Mouse (Mus musculus) naive thymus-derived CD4-positive, alpha-beta T cell, adult 2 months (primary cell): Measurements from ENCODE around the gene Zfp691.

Source experiments
- DNase-seq: peaks from one replicate; pipeline ENCODE4 v3.0.0-alpha.2; 2011; ENCODE audit warnings: low read depth

Zfp691 gene

DNA sequence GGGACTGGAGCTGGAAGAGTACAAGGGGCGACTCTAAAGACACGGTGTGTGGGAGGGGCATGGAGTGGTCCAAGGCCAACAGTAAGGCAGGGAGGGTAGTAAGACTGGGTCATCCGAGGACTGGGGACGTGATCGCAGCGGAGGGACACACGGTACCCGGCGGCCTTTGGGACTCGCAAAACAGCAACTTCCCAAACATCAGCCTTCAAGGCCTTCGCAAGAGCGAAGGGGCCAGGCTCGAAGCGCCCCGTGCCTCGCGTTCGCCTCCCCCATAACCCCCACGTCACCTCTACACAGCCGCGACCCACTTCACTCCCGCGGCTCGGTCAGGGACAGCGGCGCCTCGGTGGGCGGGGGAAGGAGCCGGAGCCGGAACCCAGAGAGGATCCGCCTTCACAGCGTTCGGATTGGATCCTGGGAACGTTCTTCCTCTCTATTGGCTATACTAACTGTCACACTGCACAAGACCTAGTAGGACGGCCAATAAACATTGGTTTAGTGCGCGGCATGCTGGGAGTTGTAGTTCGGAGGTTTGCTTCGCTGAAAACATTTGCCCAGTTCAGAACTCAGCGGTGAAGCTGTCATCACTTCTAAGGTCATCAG is at the start of gene Zfp691:
TSS of gene Zfp691 (minus strand) at position 345 of the 603 bp plus-strand sequence.
- DNase-seq = peak; percentile 96

DNA sequence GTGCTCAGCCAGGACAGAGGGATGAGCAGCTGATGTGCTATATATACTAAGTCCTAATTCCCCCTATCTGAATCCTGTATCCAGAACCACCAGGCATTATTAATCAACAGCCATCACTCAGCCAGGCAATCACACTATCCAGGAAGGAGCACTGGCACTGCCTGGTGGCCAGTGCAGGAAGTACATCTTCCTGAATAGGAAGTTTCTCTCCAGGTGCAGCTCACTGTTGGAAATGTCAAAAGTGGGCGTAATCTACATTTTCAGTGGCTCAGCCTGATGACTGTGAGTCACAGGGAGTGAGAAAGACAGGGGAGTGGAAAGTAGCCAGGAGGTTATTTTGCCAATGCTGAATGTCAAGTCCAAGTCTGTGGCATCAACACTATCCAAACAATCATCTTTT is 49.7 kb upstream of the Zfp691 start:
- DNase-seq = peak; percentile 51

DNA sequence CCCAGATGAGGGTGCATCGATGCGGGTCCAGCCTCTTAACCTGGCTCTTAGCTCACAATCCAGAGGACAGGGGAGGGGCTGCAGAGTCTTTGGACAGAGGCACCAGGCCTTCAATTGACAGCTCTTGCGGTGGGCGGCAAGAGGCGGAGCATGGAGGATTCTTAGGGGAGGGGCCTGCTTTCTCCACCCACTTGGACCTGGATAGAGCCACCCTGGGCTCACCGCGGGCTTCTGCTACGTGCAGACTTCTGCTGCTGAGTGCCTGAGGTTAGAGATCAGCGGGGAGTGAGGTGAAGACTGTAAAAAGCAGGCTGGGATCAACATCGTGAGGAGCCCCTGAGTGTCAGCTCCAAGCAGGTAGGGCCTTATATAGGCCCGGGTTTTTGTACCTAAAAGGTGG is 44.2 kb upstream of the Zfp691 start, which contains the start of gene Tmem269:
TSS of gene Tmem269 (minus strand) at position 49 of the 400 bp plus-strand sequence.
- no peak for DNase-seq

DNA sequence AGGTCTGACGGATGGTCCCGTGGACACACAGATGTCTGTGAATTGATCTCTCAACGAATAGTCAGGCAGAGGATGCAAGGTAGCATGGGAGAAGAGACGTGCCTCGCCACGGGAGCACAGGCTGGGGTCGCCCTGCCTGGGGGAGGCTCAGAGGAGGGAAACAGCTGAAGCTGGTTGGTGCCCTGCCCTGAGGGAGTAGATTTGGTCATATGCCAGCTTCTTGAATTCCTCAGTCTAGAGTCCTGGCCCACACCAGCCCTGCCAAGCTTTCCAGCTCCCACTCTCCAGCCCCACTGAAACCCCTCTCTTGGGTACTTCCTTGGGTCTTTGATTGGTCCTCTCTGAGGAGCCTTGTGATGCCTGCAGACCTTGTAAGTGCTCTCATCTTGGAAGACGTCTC is 42.7 kb upstream of the Zfp691 start:
- no peak for DNase-seq

DNA sequence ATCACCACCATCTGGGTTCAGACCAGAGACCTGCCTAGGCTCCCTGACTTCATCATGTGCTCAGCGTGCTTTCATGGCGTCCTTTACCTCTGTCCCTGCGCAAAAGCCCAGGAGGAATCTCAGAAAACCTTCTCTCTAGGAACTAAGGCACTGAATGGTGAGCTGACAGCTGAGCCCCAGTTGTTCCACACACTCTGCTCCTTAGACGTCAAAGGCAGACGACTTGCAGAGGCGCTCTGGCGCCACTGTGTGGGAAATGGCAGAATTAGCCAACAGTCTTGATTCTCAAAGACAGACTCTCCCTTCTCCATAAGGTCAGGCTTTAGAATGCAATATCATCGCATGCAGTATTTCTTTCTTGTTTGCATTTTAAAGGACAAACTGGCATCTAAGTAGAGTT is 30.7 kb upstream of the Zfp691 start:
- DNase-seq = peak; percentile 59

DNA sequence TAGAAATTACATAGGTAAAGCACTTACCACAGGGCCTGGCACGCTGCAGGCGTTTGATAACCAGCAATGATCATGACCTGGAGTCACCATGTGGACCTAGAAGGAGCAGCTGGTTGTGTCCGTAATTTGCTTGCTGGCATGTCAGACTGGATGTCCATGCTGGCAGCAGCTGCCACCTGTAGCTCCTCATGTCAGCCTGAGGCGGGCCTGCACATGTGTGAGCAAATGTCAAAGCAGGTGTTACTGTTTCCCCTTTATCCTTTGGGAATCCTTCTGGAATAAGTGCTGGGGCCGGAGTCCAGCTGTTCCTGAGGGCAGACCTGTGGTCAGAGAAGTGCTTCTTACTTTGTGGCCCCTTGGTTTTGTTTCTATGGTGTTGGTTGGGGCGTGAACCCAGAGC is 24.1 kb upstream of the Zfp691 start:
- no peak for DNase-seq

DNA sequence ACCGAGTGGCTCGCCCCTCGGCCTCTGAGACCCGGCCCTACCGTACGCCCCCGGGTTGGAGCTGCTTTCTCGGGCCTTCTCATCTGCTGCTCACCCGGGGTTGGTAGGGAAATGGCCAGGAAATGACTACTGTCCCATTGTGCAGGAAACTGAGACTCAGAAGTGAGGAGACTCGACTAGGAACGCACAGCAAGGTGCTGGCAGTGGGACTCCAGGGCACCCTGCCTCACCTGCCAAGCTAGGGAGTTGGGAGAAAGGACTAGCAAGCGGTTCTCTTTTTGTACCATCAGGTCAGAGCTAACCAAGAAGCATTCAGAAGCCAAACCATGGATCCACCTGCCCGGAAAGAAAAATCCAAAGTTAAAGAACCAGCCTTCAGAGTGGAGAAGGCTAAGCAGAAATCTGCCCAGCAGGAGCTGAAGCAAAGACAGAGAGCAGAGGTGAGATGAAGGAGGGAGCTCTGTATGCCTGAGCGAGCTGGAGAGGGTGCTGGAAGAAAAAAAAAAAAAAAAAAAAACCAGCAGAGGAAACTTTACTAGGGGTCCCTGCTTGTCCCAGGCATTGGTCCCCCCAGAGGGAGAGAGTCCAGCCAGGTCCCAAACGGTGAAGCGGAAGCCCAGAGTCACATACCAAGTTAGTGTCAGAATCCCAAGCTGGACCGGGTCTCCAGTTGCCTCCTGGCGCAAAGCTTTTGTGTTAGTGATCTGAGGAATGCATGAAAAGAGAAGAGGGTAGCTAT is 21.8 kb upstream of the Zfp691 start:
- DNase-seq = no peak

DNA sequence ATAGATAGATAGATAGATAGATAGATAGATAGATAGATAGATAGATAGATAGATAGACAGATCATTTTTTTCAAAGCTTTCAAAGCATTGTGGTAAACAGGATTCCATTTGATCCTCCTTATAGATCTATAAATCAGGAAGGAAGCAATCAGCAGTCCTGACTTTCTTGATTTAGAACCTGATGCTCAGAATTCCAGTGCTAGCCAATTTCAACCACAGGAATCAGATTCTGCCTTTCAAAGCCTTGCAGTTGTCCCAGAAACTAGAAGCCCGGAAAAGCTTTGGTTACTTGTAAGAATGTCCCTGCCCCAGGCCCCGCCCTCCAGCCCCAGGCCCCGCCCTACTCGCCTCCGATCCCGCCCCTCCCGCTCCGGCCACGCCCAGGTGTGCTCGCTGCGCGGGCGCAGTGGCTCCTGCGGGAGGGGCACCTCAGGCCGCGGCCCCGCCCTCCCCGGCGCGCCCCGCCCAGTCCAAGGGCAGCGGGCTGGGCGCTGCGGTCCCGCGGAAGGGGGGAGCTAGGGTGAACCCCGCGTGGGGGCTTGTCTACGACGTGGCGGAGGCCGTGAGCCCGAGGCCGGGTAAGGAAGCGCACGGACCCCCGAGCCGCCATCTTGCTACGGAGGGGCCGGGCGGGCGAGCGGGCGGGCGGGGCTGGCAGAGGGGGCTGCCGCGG is 21.1 kb upstream of the Zfp691 start, which contains the start of gene Svbp:
TSS of gene Svbp (plus strand) at position 398 of the 673 bp plus-strand sequence.
- DNase-seq = peak; percentile 92

DNA sequence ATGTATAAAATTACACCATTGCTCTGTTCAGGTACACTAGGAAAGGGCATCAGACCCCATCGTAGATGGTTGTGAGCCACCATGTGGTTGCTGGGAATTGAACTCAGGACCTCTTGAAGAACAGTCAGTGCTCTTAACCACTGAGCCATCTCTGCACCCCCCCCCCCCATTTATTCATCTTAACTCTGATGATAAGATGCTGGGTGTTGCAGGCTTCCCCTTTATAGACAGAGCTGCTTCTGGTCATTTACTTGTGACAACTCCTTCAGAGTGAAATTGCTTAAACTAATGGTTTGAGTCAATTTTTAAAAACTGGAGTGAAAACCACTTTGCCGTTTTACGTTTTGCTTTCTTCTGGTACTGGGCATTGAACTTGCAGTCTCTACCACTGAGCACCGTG is 18.8 kb upstream of the Zfp691 start:
- no peak for DNase-seq

DNA sequence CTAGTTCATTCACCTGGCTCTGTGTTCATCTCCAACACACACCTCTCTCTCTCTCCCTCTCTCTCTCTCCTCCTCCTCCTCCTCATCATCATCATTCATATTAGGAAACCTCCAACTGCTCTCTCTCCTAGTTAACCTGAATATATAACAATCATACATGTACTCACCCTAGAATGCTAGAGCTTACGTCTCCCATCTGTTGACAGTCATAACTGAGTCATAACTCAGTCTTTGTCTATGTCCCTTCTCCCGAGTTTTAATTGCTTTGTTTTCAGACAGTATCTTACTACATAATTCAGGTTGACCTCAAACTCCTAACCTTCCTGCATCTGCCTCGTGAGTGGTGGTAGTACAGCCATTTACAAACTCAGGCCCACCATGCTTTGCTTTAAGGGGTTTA is 17.3 kb upstream of the Zfp691 start:
- no peak for DNase-seq

DNA sequence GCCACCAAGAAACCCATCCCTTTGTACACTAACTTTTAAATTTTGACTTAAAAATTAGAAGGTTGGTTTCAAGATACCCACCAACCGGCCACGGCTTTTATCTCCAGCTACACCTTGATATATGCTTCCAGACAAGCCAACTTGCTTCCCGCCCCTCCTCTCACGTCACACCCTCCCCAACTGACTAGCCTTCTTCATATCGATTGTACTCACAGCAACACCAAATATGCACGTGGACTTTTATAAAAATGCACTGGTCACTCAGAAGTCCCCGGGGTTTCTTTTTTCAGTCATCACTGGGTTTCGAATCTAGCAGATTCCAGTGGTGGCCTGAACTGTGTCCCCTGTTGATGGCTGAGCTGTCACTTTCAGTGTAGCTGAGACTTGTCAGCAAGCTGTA is 16.6 kb upstream of the Zfp691 start:
- DNase-seq = no peak

DNA sequence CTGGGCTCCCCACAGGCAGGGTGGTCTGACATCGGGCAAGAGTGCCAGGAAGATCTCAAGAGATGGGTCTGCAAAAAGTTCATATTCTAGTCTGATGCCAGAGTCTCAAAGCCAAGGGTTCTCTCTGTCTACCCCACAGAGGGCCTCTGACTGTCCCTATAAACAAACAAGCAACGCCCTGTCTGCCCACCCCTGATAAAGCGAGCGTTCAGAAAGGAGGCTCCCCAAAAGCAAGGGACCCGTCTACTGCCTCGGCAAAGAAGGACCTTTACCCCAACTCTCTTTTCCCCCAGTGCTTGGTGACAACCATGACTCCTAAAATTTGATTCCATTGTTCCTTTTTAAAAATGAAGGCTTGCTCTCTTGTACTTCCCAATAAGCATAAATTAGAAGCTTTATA is 15.9 kb upstream of the Zfp691 start, which contains the start of gene Ermap:
TSS of gene Ermap (minus strand) at position 148 of the 400 bp plus-strand sequence.
- no peak for DNase-seq

DNA sequence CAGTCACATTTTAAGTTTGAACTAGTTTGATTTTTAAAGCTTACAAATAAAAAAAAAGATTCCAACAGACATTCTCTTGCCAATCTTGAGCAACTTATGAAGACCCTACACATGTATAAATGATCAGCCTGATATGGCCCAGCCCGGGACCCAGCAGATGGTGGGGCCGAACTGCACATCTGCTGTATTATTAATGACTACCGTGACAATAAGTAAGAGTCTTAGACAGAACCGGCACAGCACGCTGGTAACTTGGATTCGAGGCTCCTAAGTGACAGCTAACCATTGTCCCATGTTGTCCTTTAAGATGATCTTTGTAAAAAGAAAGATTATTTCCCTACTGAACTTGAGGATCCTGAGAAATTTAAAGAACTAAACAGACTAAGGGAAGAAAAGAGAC is 15.4 kb upstream of the Zfp691 start:
- no peak for DNase-seq

DNA sequence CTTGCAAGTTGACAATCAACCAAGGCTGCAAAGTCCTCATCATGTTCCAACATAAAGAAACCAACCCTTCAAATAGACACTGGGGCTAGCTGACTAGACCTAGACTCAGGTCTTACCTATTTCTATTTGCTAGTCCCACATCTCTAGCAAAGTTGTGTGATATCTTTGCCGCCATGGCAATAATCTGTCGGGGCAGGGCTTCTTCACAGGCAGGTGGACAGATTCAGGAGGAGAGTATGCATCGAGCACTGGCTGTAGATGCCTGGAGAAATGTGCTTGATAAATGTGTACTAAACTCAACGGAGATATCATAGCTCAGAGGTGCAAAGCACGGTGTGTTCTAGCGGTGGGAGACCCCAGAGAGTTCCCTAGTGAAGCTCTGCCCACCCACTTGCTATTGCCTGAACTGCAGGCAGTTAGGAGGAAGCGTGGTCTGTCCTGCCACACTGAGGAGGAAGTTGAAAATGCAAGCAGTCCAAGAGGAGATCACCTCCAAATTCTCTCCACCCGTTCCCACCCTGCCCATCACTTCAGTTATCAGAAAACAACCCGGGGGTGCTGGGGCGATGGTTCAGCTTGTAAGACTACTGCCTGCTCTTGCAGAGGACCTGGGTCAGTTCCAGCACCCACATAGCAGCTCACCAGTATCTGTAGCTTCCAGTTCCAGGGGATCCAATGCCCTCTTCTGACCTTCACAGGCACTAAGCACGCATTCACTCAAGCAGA is 14.2 kb upstream of the Zfp691 start:
- no peak for DNase-seq

DNA sequence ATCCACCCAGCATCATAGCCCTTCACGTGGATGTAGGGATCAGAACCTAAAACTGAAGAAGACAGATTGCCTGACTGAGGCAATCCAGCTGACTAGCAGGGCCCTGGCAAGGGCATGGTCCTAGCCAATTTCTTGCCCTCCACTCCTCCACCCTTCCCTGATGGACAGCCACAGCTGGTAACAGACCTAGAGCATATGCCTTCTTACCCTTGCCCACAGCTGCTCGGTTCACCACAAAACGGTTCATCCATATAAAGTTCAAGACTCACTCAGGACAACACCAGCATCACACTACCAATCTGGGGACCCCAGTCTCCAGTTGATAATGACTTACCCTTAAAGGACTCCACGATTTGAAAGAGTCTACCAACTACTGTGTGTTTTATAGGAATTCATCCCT is 11.8 kb upstream of the Zfp691 start:
- DNase-seq = no peak

DNA sequence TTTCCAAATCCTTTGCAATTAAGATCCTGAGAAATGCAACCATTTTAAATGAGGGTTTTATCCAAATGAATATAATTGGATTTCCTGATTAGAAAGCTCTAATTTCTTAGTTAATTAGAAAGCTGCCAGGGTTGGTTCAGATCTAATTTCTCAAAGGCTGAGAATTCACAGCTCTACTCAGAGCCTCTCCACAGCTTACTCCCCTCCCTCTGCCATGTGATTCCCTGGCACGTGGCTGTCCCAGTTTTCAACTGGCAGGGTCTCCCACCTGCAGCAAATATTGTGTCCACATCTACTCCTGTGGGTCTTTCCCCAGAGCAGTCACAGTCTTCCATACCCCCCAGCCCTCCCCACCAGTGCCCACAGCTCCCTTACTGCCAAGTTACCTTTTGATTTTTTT is 9.5 kb upstream of the Zfp691 start:
- no peak for DNase-seq

DNA sequence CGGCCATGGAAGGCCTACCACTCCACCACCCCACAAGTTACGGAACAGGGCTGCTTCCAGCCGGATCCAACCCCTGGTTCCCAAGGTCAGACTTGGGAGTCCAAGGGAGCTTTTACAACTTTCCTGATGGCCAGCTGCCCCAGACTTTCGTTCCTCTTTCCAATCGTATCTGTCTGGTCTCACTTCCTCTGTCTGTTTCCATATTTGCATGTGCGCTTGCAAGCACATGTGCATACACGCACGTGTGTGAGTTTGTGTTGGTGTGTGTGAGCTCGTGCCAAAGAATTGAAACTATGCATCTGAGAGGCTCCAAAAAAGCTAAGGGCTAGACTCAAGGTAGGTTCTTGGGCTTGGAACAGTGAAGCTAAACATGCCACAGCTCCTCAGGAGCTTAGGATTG is 7.5 kb upstream of the Zfp691 start:
- no peak for DNase-seq

DNA sequence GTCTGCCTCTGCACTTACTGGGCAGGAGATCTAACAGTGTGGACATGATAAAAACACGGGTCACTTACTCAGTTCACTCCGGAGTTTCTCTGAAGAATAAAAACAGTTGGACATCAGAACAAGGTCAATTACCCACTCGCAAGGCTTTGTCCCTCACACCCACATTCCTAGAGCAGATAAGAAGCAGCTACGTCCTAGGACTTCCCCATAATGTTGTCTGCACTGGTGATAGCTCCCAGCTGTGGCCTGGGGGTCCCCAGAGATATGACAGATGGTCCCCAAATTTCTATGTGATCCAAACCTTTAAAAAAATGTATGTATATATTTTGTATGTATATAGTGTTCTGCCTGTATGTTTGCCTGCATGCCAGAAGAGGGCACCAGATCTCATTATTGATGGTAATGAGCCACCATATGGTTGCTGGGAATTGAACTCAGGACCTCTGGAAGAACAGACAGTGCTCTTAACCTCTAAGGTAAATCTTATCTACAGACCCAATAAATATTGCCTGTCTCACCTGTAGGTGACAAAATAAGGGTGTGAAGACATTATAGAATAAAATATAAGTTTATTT is 6.2 kb upstream of the Zfp691 start:
- no peak for DNase-seq

DNA sequence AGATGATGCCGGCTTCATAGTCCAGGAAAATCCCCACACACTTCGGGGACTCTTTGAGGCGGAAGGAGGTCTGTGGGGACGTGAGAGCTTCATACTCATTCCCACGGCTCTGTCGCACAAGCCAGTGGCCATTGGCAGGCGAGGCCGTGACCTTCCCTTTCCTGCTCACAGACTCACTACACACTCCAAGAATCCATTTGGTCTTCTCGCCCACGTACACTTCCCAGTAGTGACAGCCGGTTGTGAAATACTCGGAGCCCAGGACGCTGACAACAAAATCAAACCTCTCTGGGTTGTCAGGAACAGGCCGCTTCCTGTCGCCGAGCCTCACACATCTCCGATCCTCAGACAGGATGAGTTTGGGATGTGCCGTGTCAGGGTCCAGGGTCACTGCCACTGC is 4.3 kb upstream of the Zfp691 start:
- DNase-seq = no peak

DNA sequence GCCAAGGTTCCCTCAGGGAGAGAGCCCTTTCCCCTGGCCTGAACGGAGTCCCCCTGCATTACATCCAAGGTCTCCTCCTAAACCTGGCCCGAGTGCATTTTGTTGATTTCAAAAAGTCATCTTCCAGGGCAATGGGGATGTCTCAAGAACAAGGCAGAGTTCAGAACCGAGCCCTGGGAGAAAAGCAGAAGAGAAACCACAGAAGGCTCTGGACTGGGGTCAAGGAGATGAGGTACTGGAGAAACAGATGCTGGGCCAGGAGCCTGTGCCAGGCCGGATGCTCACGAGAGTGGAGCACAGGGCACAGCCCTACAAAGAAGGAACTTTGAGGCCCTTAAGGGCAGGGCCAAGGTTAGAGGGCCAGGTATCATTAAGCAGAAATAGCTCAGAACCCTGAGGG is 3.7 kb upstream of the Zfp691 start:
- no peak for DNase-seq

DNA sequence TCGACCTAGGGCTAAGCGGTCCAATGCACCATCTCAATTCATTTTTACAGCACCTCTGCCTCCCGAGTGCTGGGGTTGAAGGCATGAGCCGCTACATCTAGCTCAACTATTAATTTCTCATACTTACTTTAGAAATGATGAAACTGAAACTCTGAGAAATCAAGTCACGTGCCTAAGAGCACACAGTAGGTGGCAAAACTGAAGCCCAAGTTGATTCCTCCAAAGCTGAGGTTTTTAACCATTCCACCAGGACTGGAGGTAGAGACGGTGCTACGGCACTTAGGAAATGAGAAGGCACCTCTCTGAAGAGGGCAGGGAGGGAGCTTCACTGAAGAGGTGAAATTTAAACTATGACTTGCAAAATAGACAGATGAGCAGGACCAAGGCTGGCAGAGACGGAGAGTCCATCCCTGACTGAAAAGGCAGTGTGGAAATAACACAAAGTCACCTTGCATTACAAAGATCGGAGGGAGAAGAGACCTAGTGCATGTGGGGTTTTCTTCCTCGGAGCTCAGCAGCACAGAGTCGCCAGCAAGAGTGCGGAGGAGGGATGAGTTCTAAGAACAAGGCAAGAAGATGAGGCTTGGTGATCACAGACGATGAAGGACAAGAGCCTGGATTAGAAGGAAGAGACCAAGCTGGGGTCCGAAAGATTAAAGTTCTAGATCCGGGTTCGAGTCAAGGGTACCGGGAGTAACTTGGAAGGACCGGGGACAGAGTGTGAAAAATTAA is 910 bp downstream of the Zfp691 start:
- peak; percentile 52 for DNase-seq
